Mouse (Mus musculus) olfactory bulb, adult 2 months (tissue): ENCODE data around the gene Tmem273.

ENCODE experiments used
- CTCF ChIP-seq: fragments of 200-500 bp; IDR thresholded peaks from 2 replicates; pipeline ENCODE4 v1.5.1; 2012; ENCODE audit warnings: low read depth, mild to moderate bottlenecking, low read length, moderate library complexity; ENCODE audit not compliant: insufficient read depth
- POLR2A ChIP-seq: fragments of 200-500 bp; IDR thresholded peaks from 2 replicates; pipeline ENCODE4 v1.6.1; 2012; ENCODE audit warnings: mild to moderate bottlenecking, low read depth, low read length, moderate library complexity; ENCODE audit not compliant: insufficient read depth

DNA sequence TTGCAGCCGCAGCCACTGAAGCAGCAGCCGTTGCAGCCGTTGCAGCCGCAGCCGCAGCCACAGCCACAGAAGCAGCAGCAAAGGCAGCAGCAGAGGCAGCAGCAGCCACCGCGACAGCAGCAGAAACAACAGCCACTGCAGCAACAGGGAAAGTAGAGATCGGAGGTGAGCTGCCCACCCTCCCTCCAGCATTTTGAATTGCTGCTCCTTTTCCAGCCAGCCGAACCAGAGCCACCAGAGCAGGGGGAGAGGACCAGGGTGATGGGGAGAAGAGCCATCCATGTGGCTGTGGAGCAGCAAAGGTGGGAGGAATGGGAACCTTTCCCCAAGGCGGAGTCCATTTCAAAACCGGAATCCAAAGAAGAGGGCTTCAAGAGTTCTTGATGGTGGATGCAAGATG is 50.4 kb downstream of the Tmem273 start:
- TF ChIP-seq CTCF (no peak), POLR2A (no peak)
